Mouse (Mus musculus) midbrain, embryonic 10.5 days (tissue): ENCODE data around the gene Igfbp4. TPM values are rescaled to one million over a fixed set of nuclear protein-coding genes. Genes with fewer than 3 reads are reported as not detected.

Experiments used
- DNase-seq: peaks from one replicate; pipeline ENCODE4 v3.0.0-alpha.2; 2017; ENCODE audit warnings: low spot score
- H3K27ac ChIP-seq: fragments of 300-500 bp; sonication (generic); replicated peaks from 2 replicates; pipeline ENCODE4 v1.5.1; 2016; ENCODE audit warnings: mild to moderate bottlenecking
- H3K27me3 ChIP-seq: fragments of 300-500 bp; sonication (generic); 2 replicates; pipeline ENCODE4 v1.6.1; 2016; ENCODE audit warnings: low read depth, mild to moderate bottlenecking; ENCODE audit not compliant: poor library complexity, severe bottlenecking
- H3K36me3 ChIP-seq: fragments of 300-500 bp; sonication (generic); 2 replicates; pipeline ENCODE4 v1.6.1; 2016; ENCODE audit warnings: mild to moderate bottlenecking, moderate library complexity
- H3K4me1 ChIP-seq: fragments of 300-500 bp; sonication (generic); 2 replicates; pipeline ENCODE4 v1.6.1; 2016
- H3K4me3 ChIP-seq: fragments of 300-500 bp; sonication (generic); 2 replicates; pipeline ENCODE4 v1.5.1; 2016; ENCODE audit warnings: mild to moderate bottlenecking, moderate library complexity
- H3K9me3 ChIP-seq: fragments of 300-500 bp; sonication (generic); replicated peaks from 2 replicates; pipeline ENCODE4 v1.6.1; 2016; ENCODE audit warnings: mild to moderate bottlenecking
- WGBS: fragments of 180-500 bp; shearing (Covaris S2); methylation state at CpG from one replicate; pipeline ENCODE4 v1.1.7; 2016; 5-methylcytosine and 5-hydroxymethylcytosine counted together
- polyA plus RNA-seq: library from polyadenylated mRNA; unstranded; fragments of >200 nt; fragmentation: Nextera tagmentation; extraction: Ambion mirVana; gene quantifications from 2 replicates; pipeline ENCODE4 v1.2.1, GENCODE M21; 2016

The Igfbp4 gene
- polyA plus RNA-seq, 1 experiment from 2014 or later = 322 TPM

DNA sequence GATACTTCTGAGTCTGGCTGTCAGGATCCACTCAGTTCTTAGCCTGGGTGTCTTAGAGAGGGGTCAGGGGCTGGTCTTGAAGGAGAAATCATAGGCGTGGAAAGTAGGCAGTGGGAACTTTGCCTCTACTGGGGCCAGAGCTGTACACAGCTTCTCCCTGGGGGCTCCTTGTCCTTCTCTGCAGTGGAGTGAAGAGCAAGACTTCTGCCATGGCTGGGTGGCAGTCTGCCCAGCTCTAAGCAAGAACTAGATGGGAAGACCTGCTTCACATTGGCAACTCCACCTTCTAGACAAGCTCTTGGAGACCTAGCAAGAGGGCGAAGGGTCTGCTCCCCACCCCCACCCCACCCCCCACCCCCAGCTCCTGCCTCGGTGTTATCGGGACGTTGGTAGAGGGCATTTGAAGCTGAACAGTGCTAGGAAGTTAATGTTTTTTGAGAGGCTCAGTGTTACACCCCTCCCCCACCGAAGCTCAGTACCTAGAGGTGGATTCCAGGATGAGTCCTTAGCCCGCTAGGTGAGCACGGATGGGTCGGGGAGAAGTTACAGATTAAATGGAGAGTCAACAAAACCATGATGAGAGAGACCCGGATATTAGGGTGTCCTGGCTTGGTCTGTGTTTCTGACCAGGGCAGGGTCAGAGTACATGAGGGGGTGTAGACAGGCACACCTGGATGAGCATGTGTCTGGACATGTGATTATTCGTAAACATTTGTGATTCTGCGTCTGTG, 4.3 kb downstream of the Igfbp4 start:
- WGBS = 89% methylated on average over 12 of the region's 12 CpGs
- DNase-seq = no peak
- Histone ChIP-seq H3K4me3 (no peak overlapping the region), H3K27ac (no peak overlapping the region), H3K4me1 (peaks cover 67% of the 10 kb centered on the region), H3K9me3 (no peaks in the 10 kb centered on the region), H3K36me3 (peaks cover 61% of the 10 kb centered on the region), H3K27me3 (no peaks in the 10 kb centered on the region)

GRCm38 (mm10) chr11:99047120-99047519, 6.1 kb downstream of the Igfbp4 start:
- Histone ChIP-seq H3K36me3 (peaks cover 79% of the 10 kb centered on the region), H3K27ac (peak overlapping the region; percentile 61), H3K4me3 (no peak overlapping the region), H3K27me3 (no peaks in the 10 kb centered on the region), H3K4me1 (peaks cover 49% of the 10 kb centered on the region), H3K9me3 (no peaks in the 10 kb centered on the region)
- DNase-seq = no peak
- WGBS = 66% methylated on average over 5 of the region's 5 CpGs

DNA sequence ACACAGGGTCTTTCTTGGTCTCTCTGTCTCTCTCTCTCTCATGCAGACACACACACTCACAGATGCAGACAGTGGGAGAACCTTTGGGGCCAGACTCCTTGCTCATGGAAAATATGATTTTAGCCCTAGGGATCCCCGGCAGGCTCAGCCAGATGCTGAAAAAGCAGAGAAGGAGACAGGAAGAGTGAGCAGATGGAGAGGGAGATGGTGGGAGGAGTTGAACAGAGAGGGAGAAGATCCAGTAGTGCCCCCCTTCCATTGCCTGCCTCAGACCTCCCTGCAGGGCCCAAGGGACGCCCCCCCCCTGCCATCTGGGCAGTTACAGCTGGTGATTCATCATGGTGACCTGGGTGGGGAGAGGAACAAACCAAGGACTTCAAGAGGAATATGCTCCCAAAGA, 6.6 kb downstream of the Igfbp4 start:
- no peak for DNase-seq
- H3K4me3 ChIP-seq = no peak overlapping the region
- H3K4me1 ChIP-seq = peaks cover 46% of the 10 kb centered on the region
- H3K9me3 ChIP-seq = no peaks in the 10 kb centered on the region
- H3K27ac ChIP-seq = peak overlapping the region; percentile 61
- whole genome bisulfite sequencing = 81% methylated on average over 2 of the region's 2 CpGs
- no peaks in the 10 kb centered on the region for H3K27me3 ChIP-seq
- peaks cover 84% of the 10 kb centered on the region for H3K36me3 ChIP-seq

- 0 out of 2 replicates have a peak, but pooled peaks cover 4% of the 10 kb centered on the region for H3K27me3 ChIP-seq
- H3K4me3 ChIP-seq = no peak overlapping the region
- peaks cover 25% of the 10 kb centered on the region for H3K4me1 ChIP-seq
- H3K36me3 ChIP-seq = peaks cover 25% of the 10 kb centered on the region
- no peak for DNase-seq
- H3K9me3 ChIP-seq = peaks cover 4% of the 10 kb centered on the region; the same call in 1 of the 2 replicates
- 53% methylated on average over 4 of the region's 4 CpGs for WGBS
- H3K27ac ChIP-seq = peak overlapping the region; percentile 50; the same call in 1 of the 2 replicates
Measured at GRCm38 (mm10) chr11:99055143-99055542, 14.1 kb downstream of the Igfbp4 start.

DNA sequence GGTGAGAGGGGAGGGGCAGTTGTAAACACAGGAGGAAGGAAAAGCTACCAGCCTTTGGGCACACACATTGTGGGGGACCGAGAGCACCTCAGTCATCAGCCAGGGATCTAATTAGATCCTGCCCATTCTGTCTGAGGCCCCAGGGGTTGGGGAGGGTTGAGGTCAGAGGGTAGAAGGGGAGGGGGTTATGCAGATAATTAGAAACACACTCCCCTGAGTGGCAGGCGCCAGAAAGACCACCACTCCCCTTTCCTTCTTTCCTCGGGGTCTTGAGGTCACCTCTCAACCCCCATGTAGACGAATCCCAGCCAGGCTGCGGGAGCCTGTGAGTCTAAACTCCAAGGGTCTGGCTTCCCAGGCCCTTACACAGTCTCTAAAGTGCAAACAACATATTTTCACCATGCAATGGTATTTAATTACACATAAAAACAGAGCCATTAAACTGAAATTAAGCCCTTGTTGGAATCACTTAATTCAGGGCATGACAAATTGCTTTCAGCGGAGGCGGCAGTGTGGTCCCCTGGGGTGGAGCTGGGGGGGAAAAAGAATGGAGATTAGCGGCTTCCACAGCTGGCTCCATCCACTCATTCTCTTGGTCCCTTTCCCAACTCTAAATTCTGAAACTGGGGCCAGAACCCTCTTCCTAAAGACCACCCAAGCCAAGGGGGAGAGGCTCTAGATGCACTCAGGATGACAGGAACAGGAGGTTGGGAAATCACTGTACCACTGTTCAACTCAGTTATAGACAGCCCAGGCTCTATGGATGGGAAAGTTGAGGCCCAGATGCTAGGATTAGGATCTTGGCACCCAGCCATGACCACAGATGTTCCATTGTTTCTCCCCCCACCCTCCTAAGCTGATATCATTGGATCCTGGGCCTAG, 14.8 kb downstream of the Igfbp4 start:
- Histone ChIP-seq H3K36me3 (peaks cover 19% of the 10 kb centered on the region), H3K27me3 (0 out of 2 replicates have a peak, but pooled peaks cover 6% of the 10 kb centered on the region), H3K4me3 (0 out of 2 replicates have a peak overlapping the region, but pooled peaks have one; percentile 0), H3K9me3 (peaks cover 4% of the 10 kb centered on the region; the same call in 1 of the 2 replicates), H3K4me1 (peaks cover 25% of the 10 kb centered on the region), H3K27ac (peak overlapping the region; percentile 50)
- DNase-seq = peak; percentile 54
- 10% methylated on average over 8 of the region's 8 CpGs for WGBS

GRCm38 (mm10) chr11:99060435-99060834, 19.4 kb downstream of the Igfbp4 start:
- H3K27me3 ChIP-seq = 0 out of 2 replicates have a peak, but pooled peaks cover 6% of the 10 kb centered on the region
- H3K4me3 ChIP-seq = no peak overlapping the region
- 0 out of 2 replicates have a peak overlapping the region, but pooled peaks have one; percentile 1 for H3K27ac ChIP-seq
- DNase-seq = no peak
- WGBS = 89% methylated on average over 3 of the region's 3 CpGs
- H3K4me1 ChIP-seq = peaks cover 25% of the 10 kb centered on the region
- peaks cover 4% of the 10 kb centered on the region; the same call in 1 of the 2 replicates for H3K9me3 ChIP-seq
- H3K36me3 ChIP-seq = no peaks in the 10 kb centered on the region

GRCm38 (mm10) chr11:99062661-99063060, 21.6 kb downstream of the Igfbp4 start:
- H3K27me3 ChIP-seq = 0 out of 2 replicates have a peak, but pooled peaks cover 6% of the 10 kb centered on the region

GRCm38 (mm10) chr11:99063406-99064131, 22.5 kb downstream of the Igfbp4 start:
- H3K36me3 ChIP-seq = no peaks in the 10 kb centered on the region
- 42% methylated on average over 8 of the region's 8 CpGs for whole genome bisulfite sequencing
- peaks cover 4% of the 10 kb centered on the region; the same call in 1 of the 2 replicates for H3K9me3 ChIP-seq
- peak overlapping the region; percentile 11; the same call in 1 of the 2 replicates for H3K27ac ChIP-seq
- H3K4me1 ChIP-seq = peaks cover 21% of the 10 kb centered on the region
- no peak for DNase-seq
- H3K4me3 ChIP-seq = no peak overlapping the region
- H3K27me3 ChIP-seq = 0 out of 2 replicates have a peak, but pooled peaks cover 6% of the 10 kb centered on the region

More at GRCm38 (mm10) chr11:99062661-99063060, 21.6 kb downstream of the Igfbp4 start:
- Histone ChIP-seq H3K27ac (no peak overlapping the region), H3K4me3 (no peak overlapping the region), H3K36me3 (no peaks in the 10 kb centered on the region), H3K4me1 (peaks cover 21% of the 10 kb centered on the region), H3K9me3 (peaks cover 4% of the 10 kb centered on the region; the same call in 1 of the 2 replicates)
- DNase-seq = no peak
- WGBS = 83% methylated on average over 7 of the region's 7 CpGs

GRCm38 (mm10) chr11:99065353-99065752, 24.3 kb downstream of the Igfbp4 start:
- Histone ChIP-seq H3K4me3 (no peak overlapping the region), H3K9me3 (no peaks in the 10 kb centered on the region), H3K27me3 (no peaks in the 10 kb centered on the region; the same call in 1 of the 2 replicates), H3K36me3 (no peaks in the 10 kb centered on the region), H3K27ac (peak overlapping the region; percentile 57), H3K4me1 (peaks cover 25% of the 10 kb centered on the region)
- WGBS = 76% methylated on average over 3 of the region's 3 CpGs
- no peak for DNase-seq

DNA sequence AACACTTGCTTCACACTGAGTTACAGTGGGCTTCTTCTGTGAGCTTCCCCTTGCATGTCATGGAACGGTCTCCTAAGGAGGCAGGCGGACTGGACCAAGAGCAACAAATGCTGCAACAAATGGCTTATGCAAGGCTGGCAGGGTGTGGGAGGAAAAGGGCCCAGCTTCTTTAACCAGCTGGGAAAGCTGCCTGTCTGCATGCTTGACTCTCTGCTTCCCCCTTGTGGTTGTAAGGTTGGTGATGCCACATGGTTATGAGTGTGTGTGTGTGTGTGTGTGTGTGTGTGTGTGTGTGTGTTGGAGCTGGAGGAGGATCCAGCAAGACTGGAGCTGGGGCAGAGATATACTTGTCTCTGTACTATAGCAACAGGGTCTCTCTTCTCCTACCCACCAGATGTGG, 24.9 kb downstream of the Igfbp4 start:
- H3K36me3 ChIP-seq = no peaks in the 10 kb centered on the region
- H3K27ac ChIP-seq = peak overlapping the region; percentile 57
- DNase-seq = peak; percentile 77
- 29% methylated on average over 2 of the region's 2 CpGs for WGBS
- no peaks in the 10 kb centered on the region; the same call in 1 of the 2 replicates for H3K27me3 ChIP-seq
- no peak overlapping the region for H3K4me3 ChIP-seq
- H3K4me1 ChIP-seq = peaks cover 25% of the 10 kb centered on the region
- H3K9me3 ChIP-seq = no peaks in the 10 kb centered on the region

GRCm38 (mm10) chr11:99067591-99067990, 26.5 kb downstream of the Igfbp4 start:
- no peak for DNase-seq
- Histone ChIP-seq H3K4me1 (peaks cover 41% of the 10 kb centered on the region), H3K27ac (no peak overlapping the region), H3K27me3 (no peaks in the 10 kb centered on the region; the same call in 1 of the 2 replicates), H3K4me3 (no peak overlapping the region), H3K9me3 (no peaks in the 10 kb centered on the region), H3K36me3 (no peaks in the 10 kb centered on the region)
- 90% methylated on average over 8 of the region's 8 CpGs for WGBS

DNA sequence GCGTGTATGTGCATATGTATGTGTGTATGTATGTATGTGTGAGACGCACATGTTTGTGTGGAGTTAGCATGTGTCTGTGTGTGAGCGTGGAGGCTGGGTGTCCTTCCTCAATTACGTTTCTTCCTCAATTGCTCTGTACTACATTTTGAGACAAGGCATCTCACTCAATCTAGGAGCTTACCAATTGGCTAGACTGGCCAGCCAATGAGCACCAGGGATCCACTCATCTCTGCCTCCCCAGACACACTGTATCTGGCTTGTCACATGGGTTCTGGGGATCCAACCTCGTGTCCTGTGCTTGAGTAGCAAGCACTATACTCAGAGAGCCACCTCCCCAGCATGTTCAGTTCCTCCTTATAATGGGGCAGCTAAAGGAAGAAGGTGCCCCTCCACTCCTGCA, 27.4 kb downstream of the Igfbp4 start:
- 82% methylated on average over 5 of the region's 5 CpGs for WGBS
- H3K27ac ChIP-seq = no peak overlapping the region; the same call in 1 of the 2 replicates

More for the DNA sequence above, 27.4 kb downstream of the Igfbp4 start:
- Histone ChIP-seq H3K4me1 (peaks cover 40% of the 10 kb centered on the region), H3K4me3 (no peak overlapping the region), H3K9me3 (no peaks in the 10 kb centered on the region), H3K36me3 (no peaks in the 10 kb centered on the region), H3K27me3 (no peaks in the 10 kb centered on the region; the same call in 1 of the 2 replicates)
- no peak for DNase-seq
